8 mouse cellular contexts compared by ENCODE assay signal in genomic region chr13:69002173-69002572, GRCm38 (mm10). TPM values are rescaled to one million over a fixed set of nuclear protein-coding genes. Genes with fewer than 3 reads are reported as not detected.
DNase-seq lines count a peak whose midpoint lies in the region.

No protein-coding gene starts in this region.

- peak; percentile 30 for DNase-seq in heart, adult 11 months
- DNase-seq in heart, postnatal 36 days: no peak
- peak; percentile 0 for DNase-seq in 416B (ENCODE audit: low read depth)
- DNase-seq in brain, adult 2 months (ENCODE audit: low read depth, low spot score): peak; percentile 90
- peak; percentile 49 for DNase-seq in gastrocnemius, postnatal 10 days
- DNase-seq in layer of hippocampus, postnatal 36 days: peak; percentile 40 to 57
- DNase-seq in ovary, postnatal 36 days (ENCODE audit: low spot score): peak; percentile 13
- DNase-seq in thymus, adult 18-20 months: no peak

- intact Hi-C loops in heart, postnatal 36 days (cut with DNase I): loop anchor here (5.0 to 10.0 kb wide), 3 partner anchors 460 to 653 kb away; no protein-coding TSS in a partner anchor

RNA-seq across cellular contexts. Expression of gene Adcy2, which starts 2.8 kb away (rescaled TPM):
- under 1 TPM; 0.33 to 0.43 TPM for total RNA-seq in heart, postnatal 36 days (2021)
- 10 to 100 TPM; 27.6 to 46.7 TPM for total RNA-seq in gastrocnemius, postnatal 10 days (2021)
- total RNA-seq in layer of hippocampus, postnatal 36 days (2021): 100 to 1,000 TPM in 1 of 2 experiments, 10 to 100 TPM in 1; 66.3 to 110 TPM

Comparison
In these comparisons a context has a peak if more than half of its experiments do, and no peak if none do; other contexts are left out.
1. DNase-seq: peak in heart, adult 11 months (single experiment), 416B (single experiment), brain, adult 2 months (single experiment), gastrocnemius, postnatal 10 days (single experiment), layer of hippocampus, postnatal 36 days (2 of 2) and ovary, postnatal 36 days (single experiment); none in heart, postnatal 36 days (0 of 2) and thymus, adult 18-20 months (0 of 2).
2. RNA of gene Adcy2, which starts 2.8 kb away (total RNA-seq): 66.3 to 110 TPM in layer of hippocampus, postnatal 36 days and 27.6 to 46.7 TPM in gastrocnemius, postnatal 10 days; 0.33 to 0.43 TPM in heart, postnatal 36 days; every median in the first group is over 10 times any median in the second.